Mouse (Mus musculus) ovary, adult 18-20 months (tissue): Measurements from ENCODE around the gene Akap13.

Source experiments
- DNase-seq: peaks from one replicate; pipeline ENCODE4 v3.0.0; 2022; ENCODE audit warnings: low spot score, mixed read lengths

Akap13 gene

GRCm38 (mm10) chr7:75559119-75559518 is 103.8 kb downstream of the Akap13 start:
- no peak for DNase-seq

GRCm38 (mm10) chr7:75559915-75560314 is 104.6 kb downstream of the Akap13 start:
- no peak for DNase-seq

GRCm38 (mm10) chr7:75560566-75560965 is 105.2 kb downstream of the Akap13 start:
- DNase-seq: no peak

- DNase-seq: no peak
These were observed 105.8 kb downstream of the Akap13 start for GRCm38 (mm10) chr7:75561134-75561533.

- no peak for DNase-seq
These were observed 112.9 kb downstream of the Akap13 start for GRCm38 (mm10) chr7:75568276-75568675.

- DNase-seq: no peak
These were observed 113.5 kb downstream of the Akap13 start for GRCm38 (mm10) chr7:75568883-75569282.

GRCm38 (mm10) chr7:75570218-75570617 is 114.9 kb downstream of the Akap13 start:
- no peak for DNase-seq

- no peak for DNase-seq
These were observed 115.7 kb downstream of the Akap13 start for GRCm38 (mm10) chr7:75571078-75571477.

- no peak for DNase-seq
These were observed 116.8 kb downstream of the Akap13 start for GRCm38 (mm10) chr7:75572127-75572526.

GRCm38 (mm10) chr7:75575120-75575649 is 119.9 kb downstream of the Akap13 start:
- no peak for DNase-seq

- no peak for DNase-seq
These were observed 120.7 kb downstream of the Akap13 start for GRCm38 (mm10) chr7:75575800-75576585.

GRCm38 (mm10) chr7:75576851-75577250 is 121.5 kb downstream of the Akap13 start:
- no peak for DNase-seq

- DNase-seq: no peak
These were observed 122.0 kb downstream of the Akap13 start for GRCm38 (mm10) chr7:75577353-75577752.

- DNase-seq: no peak
These were observed 123.3 kb downstream of the Akap13 start for GRCm38 (mm10) chr7:75578647-75579046.

GRCm38 (mm10) chr7:75582091-75582490 is 126.8 kb downstream of the Akap13 start:
- DNase-seq: no peak

GRCm38 (mm10) chr7:75584100-75584499 is 128.8 kb downstream of the Akap13 start:
- DNase-seq: no peak

- no peak for DNase-seq
These were observed 130.1 kb downstream of the Akap13 start for GRCm38 (mm10) chr7:75585409-75585808.

- DNase-seq: no peak
These were observed 130.8 kb downstream of the Akap13 start for GRCm38 (mm10) chr7:75586113-75586512.

GRCm38 (mm10) chr7:75587727-75588126 is 132.4 kb downstream of the Akap13 start:
- DNase-seq: no peak

- DNase-seq: no peak
These were observed 134.1 kb downstream of the Akap13 start for GRCm38 (mm10) chr7:75589304-75589973.

GRCm38 (mm10) chr7:75591961-75592360 is 136.6 kb downstream of the Akap13 start:
- no peak for DNase-seq

- DNase-seq: no peak
These were observed 139.5 kb downstream of the Akap13 start for GRCm38 (mm10) chr7:75594801-75595200.

- no peak for DNase-seq
These were observed 139.9 kb downstream of the Akap13 start for GRCm38 (mm10) chr7:75595268-75595667.
